Mouse (Mus musculus) myocyte (in vitro differentiated cells): Measurements from ENCODE around the gene Zfp978.
"Not testable (repeated sequence)": the region's sequence is repeated elsewhere in the genome, so short reads cannot be mapped to it uniquely, and the experiment has no call there.

ENCODE experiments used
- CEBPB ChIP-seq: IDR thresholded peaks from 2 replicates; pipeline ENCODE4 v1.6.1; 2011; ENCODE audit warnings: mild to moderate bottlenecking, moderate library complexity; ENCODE audit not compliant: poor library complexity, insufficient read depth, severe bottlenecking
- E2F4 ChIP-seq: IDR thresholded peaks from one replicate; pipeline ENCODE4 v1.6.1; 2011; ENCODE audit warnings: mild to moderate bottlenecking, control low read depth, moderate library complexity; ENCODE audit not compliant: insufficient read depth
- MAX ChIP-seq: IDR thresholded peaks from one replicate; pipeline ENCODE4 v1.6.1; 2011; ENCODE audit warnings: low read depth, mild to moderate bottlenecking, control low read depth
- MYOD1 ChIP-seq, 3 experiments: IDR thresholded peaks; one replicate each; pipeline ENCODE4 v1.6.1; 2011; ENCODE audit warnings: control low read depth in 2 of 3, low read depth in 2 of 3, mild to moderate bottlenecking in 2 of 3, moderate library complexity in 1 of 3; ENCODE audit not compliant: insufficient read length in 2 of 3, control insufficient read depth in 1 of 3
- MYOG ChIP-seq, 3 experiments: IDR thresholded peaks; one replicate each; pipeline ENCODE4 v1.6.1; 2011; ENCODE audit warnings: control low read depth in 2 of 3, low read depth in 2 of 3, mild to moderate bottlenecking in 2 of 3; ENCODE audit not compliant: insufficient read length in 2 of 3, control insufficient read depth in 1 of 3, insufficient read depth in 1 of 3
- POLR2A ChIP-seq: IDR thresholded peaks from one replicate; pipeline ENCODE4 v1.6.1; 2011; ENCODE audit warnings: low read depth, mild to moderate bottlenecking, control low read depth, moderate library complexity; ENCODE audit not compliant: insufficient read length
- POLR2AphosphoS2 ChIP-seq: IDR thresholded peaks from one replicate; pipeline ENCODE4 v1.6.1; 2011; ENCODE audit warnings: low read depth, control low read depth; ENCODE audit not compliant: insufficient read length
- REST ChIP-seq: IDR thresholded peaks from one replicate; pipeline ENCODE4 v1.6.1; 2011; ENCODE audit warnings: mild to moderate bottlenecking, control low read depth, moderate library complexity; ENCODE audit not compliant: insufficient read depth, insufficient read length
- SRF ChIP-seq: IDR thresholded peaks from one replicate; pipeline ENCODE4 v1.6.1; 2011; ENCODE audit warnings: low read depth; ENCODE audit not compliant: control insufficient read depth, insufficient read length
- TCF12 ChIP-seq: IDR thresholded peaks from one replicate; pipeline ENCODE4 v1.6.1; 2011; ENCODE audit warnings: mild to moderate bottlenecking, control low read depth; ENCODE audit not compliant: poor library complexity, insufficient read depth, severe bottlenecking
- TCF3 ChIP-seq: IDR thresholded peaks from one replicate; pipeline ENCODE4 v1.6.1; 2011; ENCODE audit warnings: low read depth, control low read depth; ENCODE audit not compliant: insufficient read length
- USF1 ChIP-seq: IDR thresholded peaks from one replicate; pipeline ENCODE4 v1.6.1; 2011; ENCODE audit warnings: low read depth, mild to moderate bottlenecking, control low read depth, moderate library complexity

- TF ChIP-seq CEBPB; POLR2A; E2F4; POLR2AphosphoS2; MYOD1 (IDR thresholded peaks at IDR 0.05; ENCODE audit: control insufficient read depth in 1 of 3, insufficient read length in 2 of 3, low read depth in 2 of 3); USF1; TCF12; MYOG (IDR thresholded peaks at IDR 0.05; ENCODE audit: control insufficient read depth in 1 of 3, insufficient read depth in 1 of 3, insufficient read length in 2 of 3, low read depth in 2 of 3); MAX; SRF; REST; TCF3: not testable (repeated sequence)
Observed at GRCm38 (mm10) chr4:147418333-147418732, 57.2 kb downstream of the Zfp978 start.
